Mouse (Mus musculus) frontal cortex, postnatal 14 days (tissue): Measurements from ENCODE around the gene Crim1.

Source experiments
- DNase-seq, 2 experiments: peaks; one replicate each; pipeline ENCODE4 v3.0.0; 2022; ENCODE audit warnings: low spot score in 2 of 2

Gene Crim1

DNA sequence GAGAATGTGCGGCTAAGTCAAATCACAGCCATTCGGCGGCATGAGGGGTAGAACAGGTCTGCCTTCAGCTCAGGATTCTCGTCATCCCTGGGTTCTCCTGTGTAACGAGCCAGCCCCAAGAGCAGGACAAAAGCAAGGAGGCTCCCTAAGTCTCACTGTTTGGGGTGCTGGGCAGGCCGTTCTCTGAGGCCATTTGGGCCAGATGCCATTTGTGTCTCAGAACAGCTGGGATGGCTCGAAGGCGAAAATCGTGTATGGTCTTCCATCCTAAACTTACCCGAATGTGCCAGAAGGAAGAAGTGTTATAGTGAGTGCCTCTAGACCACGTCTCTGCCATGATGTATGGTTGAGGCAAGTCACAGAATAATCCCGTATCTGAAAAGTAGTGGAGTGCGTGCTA, 86.0 kb downstream of the Crim1 start:
- no peak for DNase-seq

DNA sequence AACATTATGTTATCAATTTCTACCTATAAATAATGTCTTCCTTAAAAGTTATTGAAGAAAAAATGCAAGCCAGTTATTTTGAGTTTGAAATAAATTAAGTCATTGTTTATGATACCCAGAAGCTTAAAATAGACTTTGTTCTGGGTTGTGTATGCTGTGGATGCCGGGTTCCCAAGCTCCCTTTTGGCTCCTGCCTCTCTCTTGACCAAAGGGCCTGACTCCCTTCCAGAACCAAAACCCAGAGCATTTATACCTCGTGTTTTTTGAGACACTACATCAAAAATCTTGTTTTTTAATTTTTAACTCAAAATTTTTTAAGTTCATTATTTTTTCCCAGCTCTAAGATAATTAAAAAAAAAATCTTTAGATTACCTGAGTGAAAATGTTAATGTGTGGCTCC, 87.3 kb downstream of the Crim1 start:
- DNase-seq, result no peak

DNA sequence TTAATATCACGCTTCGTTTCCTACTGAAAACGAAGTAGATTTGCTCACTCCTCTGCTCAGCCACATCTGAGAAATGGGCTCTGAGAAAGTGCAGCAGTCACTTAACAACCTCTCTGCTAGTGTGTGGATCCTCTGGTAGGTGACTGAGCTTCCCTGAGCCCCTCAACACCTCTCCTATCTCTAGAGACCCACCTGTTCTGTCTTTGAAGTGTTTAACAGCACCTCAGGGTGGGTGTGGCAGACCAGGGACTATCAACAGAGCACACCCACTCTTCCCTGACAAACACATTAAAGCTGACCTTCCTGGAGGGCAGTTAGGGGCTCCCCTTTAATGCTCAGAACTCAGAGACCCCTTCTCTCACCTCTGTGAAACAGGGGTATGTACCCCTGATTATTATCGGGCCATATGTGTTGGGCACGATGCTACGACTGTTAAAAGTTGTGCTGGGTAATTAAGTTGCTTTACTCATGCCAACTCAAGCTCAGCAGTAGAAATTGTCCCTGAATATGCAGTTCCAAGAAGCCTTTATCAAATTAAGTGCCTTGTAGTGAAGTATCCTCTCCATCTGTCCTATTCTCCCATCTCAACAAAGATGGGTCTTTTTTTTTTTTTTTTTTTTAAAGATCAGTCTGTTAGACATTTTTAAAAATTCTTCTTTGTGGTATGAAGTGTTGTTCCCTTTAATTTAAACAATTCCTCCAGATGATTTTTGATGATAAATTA, 90.3 kb downstream of the Crim1 start:
- DNase-seq, result no peak

DNA sequence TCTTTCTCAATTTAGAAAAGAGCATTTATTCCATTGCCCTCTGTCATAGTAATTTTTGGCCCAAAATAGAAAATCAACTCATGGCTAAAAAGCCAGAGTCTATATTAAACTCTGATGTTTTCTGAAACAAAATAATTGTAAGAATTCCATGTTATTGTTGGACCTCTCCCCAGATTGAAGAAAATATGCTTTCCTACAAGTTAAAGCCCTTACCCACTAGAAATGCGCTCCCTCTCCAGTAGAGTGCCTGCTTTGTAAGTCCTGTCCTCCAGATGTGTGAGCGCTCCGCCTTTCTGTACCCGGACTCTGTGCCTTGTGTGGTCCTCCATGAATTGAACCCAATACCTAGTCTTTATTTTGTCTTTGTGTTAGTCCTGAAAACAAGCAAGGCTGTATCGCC, 91.0 kb downstream of the Crim1 start:
- DNase-seq, result no peak

DNA sequence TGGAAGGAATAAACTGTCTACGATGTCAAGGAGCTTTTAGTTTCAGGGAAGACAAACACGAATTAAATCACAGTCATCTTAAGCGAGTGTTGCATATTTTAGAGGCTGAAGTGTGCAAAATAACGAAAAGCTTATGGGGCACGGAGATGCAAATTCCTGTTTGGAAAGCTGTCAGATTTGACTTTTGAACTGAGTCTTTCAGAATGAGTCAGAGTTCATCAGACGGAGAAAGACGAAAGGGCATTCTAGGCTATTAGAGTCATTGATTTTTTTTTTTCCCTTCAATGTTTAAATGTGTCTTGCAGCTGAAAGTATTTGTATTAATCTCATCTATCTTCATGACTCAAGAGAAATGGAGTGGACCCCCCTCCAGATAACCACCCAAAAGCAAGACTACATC, 92.3 kb downstream of the Crim1 start:
- no peak for DNase-seq

DNA sequence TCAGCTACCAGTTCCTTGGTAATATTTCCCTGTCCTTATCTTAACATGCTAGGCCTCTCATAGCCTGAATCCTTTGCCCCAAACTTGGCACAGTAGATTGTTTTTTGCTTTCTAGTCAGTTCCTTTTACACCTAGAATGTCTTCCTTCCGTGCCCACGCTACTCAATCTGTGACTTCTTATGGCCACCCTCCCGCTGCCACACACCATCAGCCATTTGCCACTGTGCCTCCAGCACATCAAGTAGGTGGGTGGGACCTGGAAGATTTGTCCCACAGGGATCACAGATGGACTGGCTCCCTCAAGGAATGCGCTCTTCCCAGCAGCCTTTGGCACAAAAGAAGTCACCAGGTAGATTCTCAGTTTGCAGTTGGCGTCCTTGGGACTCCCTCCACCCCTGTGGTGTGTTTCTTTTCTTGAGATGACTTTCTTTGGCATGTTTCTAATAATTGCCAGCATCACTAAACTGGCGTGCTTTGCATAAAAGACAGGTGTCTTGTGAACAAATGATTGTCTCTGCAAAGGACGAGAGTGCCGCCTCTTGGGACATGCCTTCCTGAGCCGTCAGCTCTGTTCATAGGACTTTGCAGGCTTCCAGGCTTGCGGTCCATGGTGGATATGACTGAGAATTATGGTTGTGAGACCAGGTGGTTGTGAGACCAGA, 92.9 kb downstream of the Crim1 start:
- no peak for DNase-seq

DNA sequence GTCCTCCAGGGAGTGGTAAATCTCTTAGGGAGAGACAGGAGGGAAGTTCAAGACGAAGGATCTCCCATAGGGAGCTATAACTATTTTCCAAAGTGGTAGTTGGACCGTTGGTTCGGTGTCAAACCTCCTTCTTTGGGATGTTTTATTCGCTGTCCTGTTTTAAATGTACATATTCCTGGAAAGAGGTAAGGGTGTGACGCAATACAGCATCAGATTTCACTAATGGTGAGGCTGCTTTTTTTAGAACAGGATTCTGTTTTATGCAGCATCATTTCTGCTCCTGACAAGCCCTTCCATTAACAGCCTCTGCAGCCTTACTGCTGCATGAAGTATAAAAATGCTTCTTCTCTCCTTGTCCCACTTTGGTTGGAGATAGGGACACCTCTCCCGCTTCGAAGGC, 95.9 kb downstream of the Crim1 start:
- no peak for DNase-seq

DNA sequence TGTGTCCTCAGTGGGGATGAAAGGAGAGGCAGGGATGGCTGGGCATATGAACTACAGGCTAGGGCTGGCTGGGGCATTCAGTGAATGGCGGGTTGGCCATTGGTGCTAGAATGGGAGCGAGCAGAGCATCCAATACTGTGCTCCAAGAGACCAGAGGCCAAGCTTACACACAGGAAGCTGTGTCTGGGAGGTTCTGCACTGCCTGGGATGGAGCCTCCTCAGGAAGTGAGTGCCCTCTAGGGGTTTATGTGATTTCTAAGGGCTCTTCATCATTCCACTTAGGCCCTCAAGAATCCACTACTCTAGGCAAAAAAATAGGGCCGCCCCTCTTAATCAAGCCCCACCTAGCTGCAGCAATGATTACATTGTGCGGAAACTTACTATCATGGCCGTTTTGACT, 98.1 kb downstream of the Crim1 start:
- DNase-seq, result no peak

DNA sequence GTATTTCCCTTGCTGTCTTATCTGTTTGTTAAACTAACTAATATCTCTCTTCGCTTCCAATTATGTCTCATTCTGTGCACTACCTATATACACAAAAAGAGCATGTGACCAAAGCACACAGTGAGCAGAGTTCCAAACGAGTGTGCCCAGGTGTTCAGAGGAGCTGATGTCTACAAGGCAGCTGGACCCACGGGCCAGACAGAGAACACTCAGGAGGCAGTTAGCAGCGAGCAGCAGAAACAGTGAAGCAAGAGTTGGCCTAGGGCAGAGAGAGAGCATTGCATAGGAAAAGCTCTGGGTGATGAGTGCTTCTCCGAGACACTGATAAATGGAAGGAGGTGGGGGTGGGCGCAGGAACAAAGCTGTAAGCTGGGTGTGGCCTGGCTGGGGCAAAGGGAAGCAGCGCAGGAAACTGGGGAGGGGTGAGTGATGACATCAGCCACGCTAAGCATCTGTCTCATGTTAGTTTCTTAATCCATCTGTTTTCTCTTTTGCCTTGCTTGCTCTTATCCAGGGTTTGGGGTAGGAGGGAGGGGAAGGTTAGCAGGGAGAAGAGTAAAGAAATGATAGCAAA, 99.0 kb downstream of the Crim1 start:
- no peak for DNase-seq

DNA sequence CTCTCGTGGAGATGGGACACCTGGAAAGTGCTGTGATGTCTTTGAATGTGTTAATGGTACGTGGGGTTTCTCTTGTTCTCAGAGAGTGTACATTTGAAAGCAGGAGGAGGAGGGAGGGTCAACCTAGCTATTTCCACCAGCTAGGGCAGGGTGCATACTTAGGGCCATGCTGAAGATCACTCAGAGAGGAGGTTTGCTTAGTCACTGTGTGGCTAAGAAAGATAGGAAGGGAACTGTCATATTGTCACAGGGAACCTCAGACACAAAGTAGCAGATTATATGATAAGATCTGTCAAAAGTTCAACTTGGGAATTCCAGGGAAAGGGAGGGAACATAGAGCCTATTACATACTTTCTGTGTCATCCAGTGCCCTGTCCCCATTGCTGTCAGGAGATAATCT, 103.0 kb downstream of the Crim1 start:
- DNase-seq, result no peak

DNA sequence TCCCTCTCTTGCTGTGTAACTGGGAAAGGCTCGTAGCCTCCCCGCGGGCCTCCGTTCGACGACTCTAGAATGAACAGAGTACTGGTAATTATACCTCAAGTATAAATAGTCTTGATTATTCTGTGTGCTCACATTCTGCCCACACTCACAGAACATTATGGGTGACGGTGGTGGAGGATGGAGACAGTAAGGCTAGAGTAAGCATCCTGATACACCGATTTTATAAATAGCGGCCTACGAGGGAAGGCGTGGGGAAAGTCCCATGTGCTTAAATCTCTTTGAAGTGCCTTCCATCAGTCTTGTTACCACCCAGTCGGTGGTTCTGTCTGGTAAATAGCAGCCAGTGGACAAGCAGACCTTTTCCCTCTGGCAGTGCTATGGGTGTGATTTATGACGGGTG, 104.0 kb downstream of the Crim1 start:
- no peak for DNase-seq

DNA sequence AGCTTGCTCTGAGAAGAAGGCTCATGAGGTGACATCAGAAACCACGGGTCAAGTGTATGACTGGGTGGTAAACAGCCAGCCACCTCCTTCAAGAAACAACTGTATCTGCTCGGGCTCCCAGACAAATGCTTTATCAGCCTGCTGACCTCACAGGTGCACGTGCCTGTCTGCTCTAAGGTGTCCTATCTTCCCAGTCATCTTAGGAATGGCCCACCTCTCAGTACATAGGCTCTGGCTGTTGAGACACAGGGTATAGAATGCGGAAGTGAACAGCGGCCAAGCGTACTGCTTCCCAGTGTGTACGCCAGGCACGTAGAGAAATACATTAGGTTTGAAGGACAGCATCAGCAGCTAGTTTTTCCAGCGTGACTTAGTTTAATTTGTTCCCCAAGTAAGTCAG, 106.4 kb downstream of the Crim1 start:
- no peak for DNase-seq

DNA sequence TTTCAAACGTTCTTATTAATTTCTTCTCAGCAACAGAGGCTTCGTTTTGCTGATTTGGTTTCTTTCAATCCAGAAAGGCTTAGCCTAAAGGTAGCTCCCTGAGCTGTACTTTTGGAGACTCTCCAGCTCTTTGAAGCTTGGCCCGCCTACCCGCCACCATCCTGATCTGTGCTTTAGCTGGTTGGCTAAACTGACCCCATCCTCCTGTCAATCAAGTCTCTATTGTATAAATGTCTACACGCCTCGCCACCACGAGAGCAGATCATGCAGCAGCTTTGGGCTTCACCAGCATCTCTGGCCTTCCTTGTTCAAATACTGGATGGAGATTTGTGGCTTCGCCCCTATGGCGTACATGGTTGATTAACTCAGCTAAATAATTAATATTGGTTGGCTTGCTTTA, 108.2 kb downstream of the Crim1 start:
- no peak for DNase-seq

DNA sequence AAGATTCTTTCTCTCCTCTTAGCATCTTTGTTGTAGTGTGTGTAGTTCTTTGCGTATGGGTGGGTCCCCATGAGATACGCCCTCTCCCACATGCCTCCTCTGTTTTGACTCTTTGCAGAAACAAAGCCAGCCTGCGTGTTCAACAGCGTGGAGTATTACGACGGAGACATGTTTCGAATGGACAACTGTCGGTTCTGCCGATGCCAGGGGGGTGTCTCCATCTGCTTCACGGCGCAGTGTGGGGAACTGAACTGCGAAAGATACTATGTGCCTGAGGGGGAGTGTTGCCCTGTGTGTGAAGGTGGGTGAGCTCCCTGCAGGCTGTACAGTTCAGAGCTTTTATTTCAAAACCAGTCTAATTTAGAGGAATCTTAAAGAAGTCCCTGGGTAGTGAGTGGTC, 113.0 kb downstream of the Crim1 start:
- no peak for DNase-seq

DNA sequence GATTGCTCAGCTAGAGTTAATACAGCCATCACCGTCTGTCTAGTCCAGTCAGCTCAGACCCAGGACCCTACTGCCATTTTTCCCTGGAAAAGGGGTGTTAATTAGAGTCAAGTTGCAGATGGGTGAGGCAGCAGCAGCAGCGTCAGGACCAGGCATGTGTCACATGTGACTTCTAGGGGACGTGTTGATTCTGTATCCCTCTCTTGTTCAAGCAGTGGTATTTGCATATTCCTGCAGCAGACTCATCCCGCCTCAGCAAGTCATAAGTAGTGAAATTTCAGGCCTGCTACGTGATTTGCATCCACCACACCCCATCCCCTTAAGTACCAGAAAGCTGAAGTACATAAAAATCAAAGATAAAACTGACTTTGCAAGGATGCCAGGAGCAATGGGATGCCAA, 113.6 kb downstream of the Crim1 start:
- DNase-seq, result no peak

DNA sequence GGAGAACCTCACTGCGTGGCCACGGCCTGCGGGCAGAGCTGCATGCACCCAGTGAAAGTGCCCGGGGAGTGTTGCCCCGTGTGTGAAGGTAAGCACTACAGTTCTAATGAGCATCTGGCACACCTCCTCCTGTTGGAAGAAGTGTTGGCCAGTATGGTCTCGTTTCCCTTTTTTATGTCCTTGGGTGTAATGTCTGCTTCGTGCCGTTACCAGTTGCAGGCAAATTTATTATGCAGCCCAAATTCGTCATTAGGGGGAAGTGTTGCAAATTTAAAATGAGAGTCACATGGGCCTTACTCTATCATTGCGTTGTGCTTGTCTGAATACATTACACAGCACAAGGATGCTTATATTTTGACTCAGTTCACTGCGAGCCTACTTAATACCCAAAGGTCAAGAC, 115.6 kb downstream of the Crim1 start:
- no peak for DNase-seq

DNA sequence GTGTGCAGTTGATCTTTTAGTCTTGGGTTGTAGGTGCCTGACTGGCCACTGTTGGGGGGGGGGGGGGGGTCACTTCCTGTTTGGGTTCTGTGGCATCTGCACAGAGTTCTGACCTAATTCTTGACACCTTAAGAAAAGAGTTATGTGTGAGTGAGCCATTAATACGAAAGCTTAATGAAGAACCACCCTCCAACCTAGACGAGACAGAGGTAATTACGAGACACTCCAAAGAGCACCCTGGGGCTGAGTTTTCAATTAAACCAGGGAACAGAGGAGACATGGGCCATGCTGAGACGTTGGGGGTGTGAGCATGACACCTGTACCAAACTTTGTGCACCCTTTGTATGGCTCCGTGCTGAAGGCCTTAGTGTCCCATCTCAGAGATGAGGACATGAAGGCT, 117.3 kb downstream of the Crim1 start:
- DNase-seq, result no peak

DNA sequence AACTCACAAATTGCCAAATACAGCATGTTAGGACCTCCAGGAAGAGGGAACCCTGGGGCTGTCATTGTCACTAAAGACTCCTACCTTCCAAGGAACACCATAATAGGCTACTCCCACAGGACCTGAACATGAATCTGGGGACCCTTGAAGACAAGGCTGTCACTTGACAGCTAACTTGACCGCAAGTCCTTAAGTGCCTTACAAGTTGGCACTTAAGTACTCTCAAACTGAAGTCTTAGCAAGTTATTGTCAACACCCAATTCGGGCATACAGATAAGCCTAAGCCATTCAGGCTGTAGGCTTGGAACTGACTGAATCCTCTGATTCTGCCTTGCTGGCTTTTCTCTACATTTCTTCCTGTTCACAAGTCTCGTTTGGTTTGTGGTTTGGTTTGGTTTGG, 118.8 kb downstream of the Crim1 start:
- DNase-seq, result no peak

DNA sequence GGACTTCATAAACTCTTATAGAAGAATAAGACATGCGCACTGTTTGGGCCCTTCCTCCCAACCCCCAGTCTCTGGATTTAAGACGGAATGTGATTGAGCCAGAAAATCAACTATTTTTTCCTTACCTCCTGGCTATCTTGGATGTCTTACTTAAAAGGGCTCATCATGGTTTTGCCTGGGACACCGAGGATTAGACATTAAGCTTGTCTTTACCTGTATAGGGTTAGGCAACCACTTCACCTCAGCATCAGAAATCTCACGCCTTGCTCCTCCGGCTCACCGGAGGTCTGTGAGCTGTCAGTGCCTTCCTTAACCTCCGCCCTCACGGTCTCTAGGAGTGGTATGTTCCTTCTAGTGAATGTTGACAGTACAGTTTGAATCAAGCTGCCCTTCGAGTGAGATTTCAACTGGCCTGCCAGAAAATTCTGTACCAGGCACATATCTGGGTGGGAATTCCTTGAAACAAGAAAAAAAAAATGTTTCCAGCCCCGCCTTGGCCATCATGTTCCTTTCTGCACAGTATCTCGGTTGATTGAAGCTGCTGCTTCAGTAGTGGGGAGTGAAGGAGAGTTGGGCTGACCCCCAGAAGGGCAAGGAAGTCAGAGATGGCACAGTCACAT, 121.3 kb downstream of the Crim1 start:
- no peak for DNase-seq

DNA sequence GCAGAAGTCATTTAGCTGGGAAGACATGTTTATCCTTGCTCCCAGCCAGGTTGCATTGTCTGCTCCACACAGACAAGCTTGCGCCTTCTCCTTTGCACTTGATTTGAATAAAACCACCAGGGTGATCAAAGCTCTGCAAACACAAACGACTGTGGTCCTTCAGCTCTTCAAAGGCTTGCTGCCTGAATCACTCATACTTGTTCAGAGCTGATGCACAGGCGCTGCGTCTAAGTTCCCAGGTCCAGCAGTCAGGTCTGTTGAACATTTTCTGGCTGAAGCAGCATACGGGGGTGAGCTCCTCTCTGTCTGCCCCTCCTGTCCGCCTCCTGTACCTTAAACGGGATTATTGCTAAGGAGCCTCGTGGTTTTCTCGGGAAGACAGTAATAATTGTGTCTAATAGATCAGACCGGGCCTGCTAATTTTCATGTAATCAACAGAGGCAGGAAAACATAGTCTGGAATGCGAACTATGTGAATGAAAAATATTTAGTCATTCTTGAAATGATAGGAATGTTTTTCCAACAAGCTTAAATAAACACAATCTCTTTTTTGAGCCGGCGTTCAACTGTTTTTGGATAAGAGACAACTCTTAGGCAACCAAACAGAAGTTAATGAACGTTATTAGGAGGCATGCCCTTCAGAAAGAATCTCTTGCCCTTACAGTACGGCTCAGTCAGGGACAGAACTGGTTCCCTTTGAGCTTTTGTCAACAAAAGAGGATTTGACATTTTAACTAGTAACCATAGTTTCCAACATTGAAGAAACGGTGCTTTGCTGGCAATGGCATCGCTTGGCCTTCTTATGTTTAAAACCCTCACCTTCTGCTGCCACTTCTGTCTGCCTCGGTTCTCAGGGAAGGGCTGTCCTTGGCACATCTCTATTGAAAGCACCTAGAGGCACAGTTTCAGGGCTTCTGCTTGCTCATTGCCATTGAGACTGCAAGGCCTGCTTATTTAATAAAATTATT, 122.6 kb downstream of the Crim1 start:
- DNase-seq, result no peak

DNA sequence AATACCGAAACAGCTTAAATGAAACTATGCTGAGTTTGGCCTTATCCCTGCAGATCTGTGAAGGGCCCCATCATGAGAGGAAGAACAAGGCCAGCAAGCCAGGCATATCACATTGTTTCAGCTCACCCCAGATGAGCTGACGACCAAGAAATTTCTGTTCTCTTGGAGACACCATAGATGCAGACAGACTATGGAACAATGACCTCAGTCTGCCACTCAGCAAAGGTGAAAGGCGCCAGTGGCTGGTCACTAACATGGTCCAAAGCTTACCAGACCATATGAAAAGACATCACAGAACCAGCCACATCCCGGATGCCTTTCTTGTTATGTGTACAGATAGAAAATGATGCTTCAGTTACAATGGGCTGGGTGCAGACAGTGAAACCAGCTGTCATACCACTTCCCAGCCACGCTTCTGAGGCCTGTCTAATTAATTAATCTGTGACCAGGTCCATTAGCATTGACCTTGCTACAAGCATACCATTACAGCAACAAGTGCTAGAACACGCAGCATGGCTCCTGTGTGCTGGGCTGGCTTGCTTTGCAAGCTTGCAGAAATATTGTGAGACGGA, 125.8 kb downstream of the Crim1 start:
- no peak for DNase-seq

DNA sequence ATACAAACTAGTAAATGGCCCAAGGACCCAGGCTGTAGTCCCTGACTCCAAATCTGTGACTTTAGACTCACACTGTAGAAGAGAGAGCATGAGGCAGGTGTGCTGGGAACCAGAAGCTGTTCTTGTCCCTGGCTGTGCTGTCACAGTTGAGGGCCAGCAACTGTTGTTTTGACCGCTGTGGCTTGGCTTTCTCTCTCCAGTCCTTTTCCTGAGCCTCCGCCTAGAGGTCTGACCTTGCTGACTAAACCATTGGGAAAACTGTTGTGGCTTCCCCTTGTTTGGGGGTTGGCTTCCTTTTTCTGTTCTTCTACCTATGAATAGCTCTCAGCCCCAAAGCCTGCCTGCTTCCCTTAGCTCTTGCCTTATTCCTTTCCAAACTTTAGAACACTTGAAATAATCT, 126.3 kb downstream of the Crim1 start:
- no peak for DNase-seq
